Mouse (Mus musculus): ENCODE measurements at regions not wholly inside any gene's neighbourhood (a gene's known extent, or its start where the extent isn't known, plus 50 kb on each side); places are given as distances from the start of the nearest gene placed in this dataset.

GRCm38 (mm10) chr7:114912109-114912508 lies 168.6 kb downstream of the Insc start:
- H3K9me3 ChIP-seq = no peaks in the 10 kb centered on the region
- no peak overlapping the region for H3K4me2 ChIP-seq
- no peak for ATAC-seq (ENCODE audit: insufficient number of reproducible peaks, insufficient read depth, low FRiP score, low TSS enrichment, low read depth)
- H3K27ac ChIP-seq = no peak overlapping the region
- no peaks in the 10 kb centered on the region for H3K36me3 ChIP-seq
- no peaks in the 10 kb centered on the region for H3K4me1 ChIP-seq
- no peak overlapping the region for H3K9ac ChIP-seq
- WGBS = 88% methylated on average over 3 of the region's 3 CpGs
- no peak overlapping the region for H3K4me3 ChIP-seq
- no peaks in the 10 kb centered on the region for H3K27me3 ChIP-seq

GRCm38 (mm10) chr7:114922155-114922554 lies 178.7 kb downstream of the Insc start:
- H3K9me3 ChIP-seq = no peaks in the 10 kb centered on the region
- 0 out of 2 replicates have a peak, but pooled peaks have one; percentile 48 for ATAC-seq (ENCODE audit: insufficient number of reproducible peaks, insufficient read depth, low FRiP score, low TSS enrichment, low read depth)
- no peak overlapping the region for H3K4me3 ChIP-seq
- H3K36me3 ChIP-seq = no peaks in the 10 kb centered on the region
- H3K27ac ChIP-seq = no peak overlapping the region
- H3K4me1 ChIP-seq = no peaks in the 10 kb centered on the region
- no peak overlapping the region for H3K9ac ChIP-seq
- WGBS = 13% methylated on average over 3 of the region's 3 CpGs
- H3K4me2 ChIP-seq = no peak overlapping the region
- peaks cover 10% of the 10 kb centered on the region; the same call in 1 of the 2 replicates for H3K27me3 ChIP-seq

- Histone ChIP-seq H3K4me2 (no peak overlapping the region), H3K36me3 (no peaks in the 10 kb centered on the region), H3K4me1 (no peaks in the 10 kb centered on the region), H3K9me3 (peaks cover 3% of the 10 kb centered on the region; the same call in 1 of the 2 replicates), H3K27ac (no peak overlapping the region), H3K27me3 (no peaks in the 10 kb centered on the region; the same call in 1 of the 2 replicates), H3K9ac (no peak overlapping the region), H3K4me3 (no peak overlapping the region)
- ATAC-seq (ENCODE audit: insufficient number of reproducible peaks, insufficient read depth, low FRiP score, low TSS enrichment, low read depth) = no peak
- 70% methylated on average over 8 of the region's 8 CpGs for WGBS
These were observed 190.4 kb downstream of the Insc start for GRCm38 (mm10) chr7:114933861-114934260.

GRCm38 (mm10) chr7:114950759-114951158 lies 207.3 kb downstream of the Insc start:
- no peak for ATAC-seq (ENCODE audit: insufficient number of reproducible peaks, insufficient read depth, low FRiP score, low TSS enrichment, low read depth)
- H3K36me3 ChIP-seq = no peaks in the 10 kb centered on the region
- H3K9ac ChIP-seq = no peak overlapping the region
- H3K4me3 ChIP-seq = no peak overlapping the region
- H3K4me1 ChIP-seq = no peaks in the 10 kb centered on the region
- H3K27me3 ChIP-seq = no peaks in the 10 kb centered on the region
- H3K9me3 ChIP-seq = no peaks in the 10 kb centered on the region
- no peak overlapping the region for H3K4me2 ChIP-seq
- no peak overlapping the region for H3K27ac ChIP-seq

- H3K36me3 ChIP-seq = no peaks in the 10 kb centered on the region
- no peak overlapping the region for H3K9ac ChIP-seq
- H3K4me2 ChIP-seq = no peak overlapping the region
- WGBS = 68% methylated on average over 5 of the region's 5 CpGs
- no peak for ATAC-seq (ENCODE audit: insufficient number of reproducible peaks, insufficient read depth, low FRiP score, low TSS enrichment, low read depth)
- no peaks in the 10 kb centered on the region for H3K4me1 ChIP-seq
- no peak overlapping the region for H3K4me3 ChIP-seq
- no peaks in the 10 kb centered on the region for H3K9me3 ChIP-seq
- H3K27me3 ChIP-seq = no peaks in the 10 kb centered on the region; the same call in 1 of the 2 replicates
- H3K27ac ChIP-seq = no peak overlapping the region
These were observed 219.7 kb downstream of the Insc start for GRCm38 (mm10) chr7:114963206-114963605.

GRCm38 (mm10) chr7:114965923-114966322 lies 222.4 kb downstream of the Insc start:
- Histone ChIP-seq H3K4me1 (no peaks in the 10 kb centered on the region), H3K4me2 (no peak overlapping the region), H3K27ac (no peak overlapping the region), H3K4me3 (no peak overlapping the region), H3K9me3 (no peaks in the 10 kb centered on the region), H3K36me3 (no peaks in the 10 kb centered on the region), H3K9ac (no peak overlapping the region), H3K27me3 (no peaks in the 10 kb centered on the region; the same call in 1 of the 2 replicates)
- 44% methylated on average over 2 of the region's 2 CpGs for WGBS
- no peak for ATAC-seq (ENCODE audit: insufficient number of reproducible peaks, insufficient read depth, low FRiP score, low TSS enrichment, low read depth)

- H3K4me2 ChIP-seq = no peak overlapping the region
- H3K27me3 ChIP-seq = no peaks in the 10 kb centered on the region
- H3K4me1 ChIP-seq = 0 out of 2 replicates have a peak, but pooled peaks cover 4% of the 10 kb centered on the region
- H3K36me3 ChIP-seq = no peaks in the 10 kb centered on the region
- WGBS = 44% methylated on average over 2 of the region's 2 CpGs
- no peak for ATAC-seq (ENCODE audit: insufficient number of reproducible peaks, insufficient read depth, low FRiP score, low TSS enrichment, low read depth)
- H3K9me3 ChIP-seq = no peaks in the 10 kb centered on the region
- H3K27ac ChIP-seq = no peak overlapping the region
- no peak overlapping the region for H3K4me3 ChIP-seq
- no peak overlapping the region for H3K9ac ChIP-seq
These were observed 243.0 kb downstream of the Insc start for GRCm38 (mm10) chr7:114986481-114986880.

GRCm38 (mm10) chr7:114991255-114991654 lies 247.8 kb downstream of the Insc start:
- Histone ChIP-seq H3K4me2 (no peak overlapping the region), H3K4me1 (0 out of 2 replicates have a peak, but pooled peaks cover 6% of the 10 kb centered on the region), H3K27me3 (no peaks in the 10 kb centered on the region), H3K36me3 (no peaks in the 10 kb centered on the region), H3K9me3 (no peaks in the 10 kb centered on the region), H3K4me3 (no peak overlapping the region), H3K27ac (no peak overlapping the region), H3K9ac (no peak overlapping the region)
- ATAC-seq (ENCODE audit: insufficient number of reproducible peaks, insufficient read depth, low FRiP score, low TSS enrichment, low read depth) = no peak
- WGBS = 35% methylated on average over 5 of the region's 5 CpGs

- Histone ChIP-seq H3K27ac (no peak overlapping the region), H3K27me3 (no peaks in the 10 kb centered on the region), H3K9ac (no peak overlapping the region), H3K4me3 (no peak overlapping the region), H3K4me1 (0 out of 2 replicates have a peak, but pooled peaks cover 6% of the 10 kb centered on the region), H3K4me2 (no peak overlapping the region), H3K9me3 (no peaks in the 10 kb centered on the region), H3K36me3 (no peaks in the 10 kb centered on the region)
- no peak for ATAC-seq (ENCODE audit: insufficient number of reproducible peaks, insufficient read depth, low FRiP score, low TSS enrichment, low read depth)
- WGBS = 89% methylated on average over 3 of the region's 3 CpGs
These were observed 248.9 kb downstream of the Insc start for GRCm38 (mm10) chr7:114992440-114992839.

- Histone ChIP-seq H3K27me3 (no peaks in the 10 kb centered on the region), H3K9me3 (no peaks in the 10 kb centered on the region), H3K9ac (no peak overlapping the region), H3K36me3 (no peaks in the 10 kb centered on the region), H3K4me1 (peaks cover 8% of the 10 kb centered on the region), H3K4me3 (no peak overlapping the region), H3K4me2 (no peak overlapping the region), H3K27ac (peak overlapping the region; percentile 51; the same call in 1 of the 2 replicates)
- no peak for ATAC-seq (ENCODE audit: insufficient number of reproducible peaks, insufficient read depth, low FRiP score, low TSS enrichment, low read depth)
- 68% methylated on average over 7 of the region's 7 CpGs for WGBS
These were observed 257.5 kb downstream of the Insc start for GRCm38 (mm10) chr7:115000796-115001524.

GRCm38 (mm10) chr7:115014253-115014998 lies 270.9 kb downstream of the Insc start:
- Histone ChIP-seq H3K9me3 (no peaks in the 10 kb centered on the region), H3K27me3 (no peaks in the 10 kb centered on the region), H3K4me1 (no peaks in the 10 kb centered on the region), H3K36me3 (no peaks in the 10 kb centered on the region), H3K9ac (no peak overlapping the region), H3K4me3 (no peak overlapping the region), H3K4me2 (no peak overlapping the region), H3K27ac (no peak overlapping the region)
- no peak for ATAC-seq (ENCODE audit: insufficient number of reproducible peaks, insufficient read depth, low FRiP score, low TSS enrichment, low read depth)
- 67% methylated on average over 11 of the region's 11 CpGs for WGBS

All from embryonic facial prominence, embryonic 13.5 days (tissue).